Mouse (Mus musculus): Measurements from ENCODE around the gene Cdhr4.

Cdhr4 gene

GRCm38 (mm10) chr9:107992197-107992596 lies at the start of gene Cdhr4:
Gene Cdhr4 (plus strand): TSS chr9:107992497.
- no peak for DNase-seq (ENCODE audit: low spot score)

- DNase-seq (ENCODE audit: low spot score): peak; percentile 85
Observed at GRCm38 (mm10) chr9:107947241-107948194, 44.8 kb upstream of the Cdhr4 start.

GRCm38 (mm10) chr9:107949184-107949921 lies 42.9 kb upstream of the Cdhr4 start:
- no peak for DNase-seq (ENCODE audit: low spot score)

GRCm38 (mm10) chr9:107949922-107950235 lies 42.4 kb upstream of the Cdhr4 start, which contains the start of gene Traip:
Gene Traip (plus strand): TSS chr9:107950136.
- no peak for DNase-seq (ENCODE audit: low spot score)

GRCm38 (mm10) chr9:107950460-107951355 lies 41.6 kb upstream of the Cdhr4 start:
- DNase-seq (ENCODE audit: low spot score): peak; percentile 91

- DNase-seq (ENCODE audit: low spot score): peak; percentile 67
Observed at GRCm38 (mm10) chr9:107955613-107956289, 36.5 kb upstream of the Cdhr4 start.

- no peak for DNase-seq (ENCODE audit: low spot score)
Observed at GRCm38 (mm10) chr9:107957141-107957540, 35.2 kb upstream of the Cdhr4 start.

GRCm38 (mm10) chr9:107959896-107960295 lies 32.4 kb upstream of the Cdhr4 start:
- no peak for DNase-seq (ENCODE audit: low spot score)

GRCm38 (mm10) chr9:107960928-107961327 lies 31.4 kb upstream of the Cdhr4 start:
- peak; percentile 44 for DNase-seq (ENCODE audit: low spot score)

GRCm38 (mm10) chr9:107961351-107961762 lies 30.9 kb upstream of the Cdhr4 start:
- peak; percentile 71 for DNase-seq (ENCODE audit: low spot score)

- DNase-seq (ENCODE audit: low spot score): peak; percentile 81
Observed at GRCm38 (mm10) chr9:107961881-107962280, 30.4 kb upstream of the Cdhr4 start.

GRCm38 (mm10) chr9:107962916-107963315 lies 29.4 kb upstream of the Cdhr4 start:
- DNase-seq (ENCODE audit: low spot score): no peak

GRCm38 (mm10) chr9:107963700-107964099 lies 28.6 kb upstream of the Cdhr4 start:
- DNase-seq (ENCODE audit: low spot score): peak; percentile 89

- no peak for DNase-seq (ENCODE audit: low spot score)
Observed at GRCm38 (mm10) chr9:107964681-107965080, 27.6 kb upstream of the Cdhr4 start.

- no peak for DNase-seq (ENCODE audit: low spot score)
Observed at GRCm38 (mm10) chr9:107966676-107967075, 25.6 kb upstream of the Cdhr4 start.

GRCm38 (mm10) chr9:107967437-107967836 lies 24.9 kb upstream of the Cdhr4 start:
- no peak for DNase-seq (ENCODE audit: low spot score)

GRCm38 (mm10) chr9:107968531-107968930 lies 23.8 kb upstream of the Cdhr4 start:
- no peak for DNase-seq (ENCODE audit: low spot score)

GRCm38 (mm10) chr9:107970311-107970710 lies 22.0 kb upstream of the Cdhr4 start:
- DNase-seq (ENCODE audit: low spot score): no peak

GRCm38 (mm10) chr9:107971690-107972541 lies 20.4 kb upstream of the Cdhr4 start:
- DNase-seq (ENCODE audit: low spot score): peak; percentile 28

- no peak for DNase-seq (ENCODE audit: low spot score)
Observed at GRCm38 (mm10) chr9:107974491-107975171, 17.7 kb upstream of the Cdhr4 start.

Measured in MN1 (cell line).